Mouse (Mus musculus): ENCODE measurements around the gene 1700123O20Rik.

1700123O20Rik gene

DNA sequence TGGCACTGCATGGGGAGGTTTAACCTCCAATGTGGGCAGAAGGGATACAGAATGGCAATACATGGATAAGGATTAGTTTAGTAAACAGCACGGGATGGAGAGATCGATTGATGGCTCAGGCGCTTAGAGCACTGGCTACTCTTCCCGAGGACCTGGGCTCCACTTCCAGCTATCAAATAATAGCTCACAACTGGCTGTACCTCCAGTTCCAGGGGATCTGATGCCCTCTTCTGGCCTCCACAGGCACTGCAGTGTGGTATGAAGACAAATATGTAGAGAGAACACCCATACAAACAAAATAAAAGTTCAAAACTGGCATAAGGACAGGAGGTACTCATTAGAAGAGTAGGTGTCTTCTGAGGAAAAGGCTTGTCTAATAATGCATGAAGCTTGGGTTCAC lies 16.6 kb upstream of the 1700123O20Rik start:
- in situ Hi-C loops (cut with MboI; ENCODE audit: unreplicated experiment in 2 of 2) = no loop called here

DNA sequence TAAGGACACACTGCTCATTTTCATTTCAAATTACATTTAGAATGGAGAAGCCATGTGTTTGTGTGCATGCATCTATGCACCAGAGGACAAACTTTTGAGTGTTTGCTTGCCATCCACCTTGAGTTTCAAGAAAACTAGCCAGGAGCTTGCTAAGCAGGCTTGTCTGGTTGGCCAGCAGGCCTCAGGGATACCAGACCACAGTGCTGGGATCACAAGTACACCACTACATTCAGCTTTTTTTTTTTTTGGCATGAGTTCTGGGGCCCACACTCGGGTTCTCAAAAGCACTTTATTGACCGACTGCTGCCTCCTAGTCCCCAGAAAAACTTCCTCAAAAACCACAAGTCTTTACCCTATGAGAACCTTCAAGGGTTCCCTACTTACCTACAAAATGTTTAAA lies 11.7 kb upstream of the 1700123O20Rik start:
- in situ Hi-C loops (cut with MboI; ENCODE audit: unreplicated experiment in 2 of 2) = no loop called here

DNA sequence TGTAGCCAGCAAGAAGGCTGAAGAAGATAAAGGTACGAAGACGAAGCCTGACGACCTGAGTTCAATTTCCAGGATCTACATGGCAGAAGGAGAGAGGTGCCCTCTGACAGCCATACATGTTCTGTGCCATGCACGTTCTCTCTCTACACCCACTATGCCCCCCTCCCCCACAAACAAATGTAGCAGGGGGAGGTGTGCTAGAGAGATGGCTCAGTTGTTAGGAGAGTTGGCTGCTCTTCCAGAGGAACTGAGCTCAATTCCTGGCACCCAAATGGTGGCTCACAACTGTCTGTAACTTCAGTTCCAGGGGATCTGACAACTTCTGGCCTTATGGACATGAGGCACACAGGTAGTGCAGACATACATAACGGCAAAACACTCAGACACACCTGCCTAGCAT lies 9.7 kb upstream of the 1700123O20Rik start:
- in situ Hi-C loops (cut with MboI; ENCODE audit: unreplicated experiment in 2 of 2) = no loop called here

DNA sequence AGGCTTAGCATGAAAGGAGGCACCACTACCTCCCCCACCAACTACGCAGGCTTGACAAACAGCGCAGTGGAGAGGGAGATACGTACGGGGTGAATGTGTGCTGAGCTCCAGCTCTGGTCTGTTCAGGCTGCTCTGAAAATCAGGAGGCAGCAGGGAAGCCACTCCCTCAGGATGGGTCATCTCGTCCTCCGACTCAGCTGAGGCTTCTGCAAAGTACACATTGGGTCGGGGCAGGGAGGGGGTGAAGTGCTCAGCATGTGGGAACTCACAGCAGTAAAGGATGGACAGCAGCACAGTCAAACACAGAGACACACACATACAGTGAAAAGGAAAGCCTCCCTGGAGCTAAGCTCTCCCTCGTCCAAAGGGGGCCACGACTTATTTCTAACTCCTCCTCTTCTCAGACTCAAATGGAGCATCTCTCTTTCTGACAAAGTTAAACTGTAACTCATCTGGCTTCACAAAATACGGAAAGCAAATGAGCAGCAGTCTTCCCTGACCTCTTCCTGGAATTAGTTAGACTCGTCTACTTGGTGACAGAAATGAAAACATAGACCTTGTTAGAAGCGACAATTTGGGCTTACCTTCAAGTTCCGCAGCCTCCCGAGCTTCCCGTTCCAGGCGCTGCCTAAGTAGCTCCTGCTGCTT lies 7.2 kb upstream of the 1700123O20Rik start:
- in situ Hi-C loops (cut with MboI; ENCODE audit: unreplicated experiment in 2 of 2) = no loop called here

DNA sequence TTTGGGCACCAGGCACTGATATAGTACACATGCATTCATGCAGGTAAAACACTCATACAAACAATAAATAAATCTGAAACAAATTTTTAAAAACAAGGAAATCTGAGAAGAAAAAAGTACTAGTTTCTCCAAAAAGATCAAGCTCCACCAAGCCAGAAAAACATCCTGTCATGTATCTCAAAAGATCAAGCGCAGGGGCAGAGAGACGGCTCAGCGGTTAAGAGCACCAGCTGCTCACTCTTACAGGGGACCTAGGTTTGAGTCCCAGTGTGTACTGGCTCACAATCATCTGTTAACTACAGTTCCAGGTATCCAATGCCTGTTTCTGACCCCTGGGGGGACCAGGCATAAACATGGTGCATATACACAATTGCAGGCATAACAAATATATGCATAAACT lies 3.6 kb upstream of the 1700123O20Rik start:
- in situ Hi-C loops (cut with MboI; ENCODE audit: unreplicated experiment in 2 of 2) = no loop called here

DNA sequence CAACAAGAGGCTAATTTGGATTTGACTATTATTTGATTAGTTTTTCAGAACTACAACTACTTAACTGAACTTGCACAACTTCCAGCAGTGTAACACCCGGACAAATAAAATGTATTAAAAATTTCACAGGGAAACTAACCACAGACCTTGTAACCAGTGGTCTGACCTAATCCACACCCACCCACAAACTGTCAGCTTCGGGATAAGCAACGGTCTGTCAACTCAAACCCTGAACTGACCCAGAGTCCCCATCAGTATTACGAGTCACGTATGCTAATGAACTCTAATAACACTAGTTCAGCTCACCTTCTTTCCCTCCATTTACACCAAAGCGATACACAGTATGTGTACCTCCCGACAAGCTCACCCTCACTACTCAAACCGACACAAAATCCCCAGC lies 545 bp upstream of the 1700123O20Rik start:
- in situ Hi-C loops (cut with MboI; ENCODE audit: unreplicated experiment in 2 of 2) = no loop called here

DNA sequence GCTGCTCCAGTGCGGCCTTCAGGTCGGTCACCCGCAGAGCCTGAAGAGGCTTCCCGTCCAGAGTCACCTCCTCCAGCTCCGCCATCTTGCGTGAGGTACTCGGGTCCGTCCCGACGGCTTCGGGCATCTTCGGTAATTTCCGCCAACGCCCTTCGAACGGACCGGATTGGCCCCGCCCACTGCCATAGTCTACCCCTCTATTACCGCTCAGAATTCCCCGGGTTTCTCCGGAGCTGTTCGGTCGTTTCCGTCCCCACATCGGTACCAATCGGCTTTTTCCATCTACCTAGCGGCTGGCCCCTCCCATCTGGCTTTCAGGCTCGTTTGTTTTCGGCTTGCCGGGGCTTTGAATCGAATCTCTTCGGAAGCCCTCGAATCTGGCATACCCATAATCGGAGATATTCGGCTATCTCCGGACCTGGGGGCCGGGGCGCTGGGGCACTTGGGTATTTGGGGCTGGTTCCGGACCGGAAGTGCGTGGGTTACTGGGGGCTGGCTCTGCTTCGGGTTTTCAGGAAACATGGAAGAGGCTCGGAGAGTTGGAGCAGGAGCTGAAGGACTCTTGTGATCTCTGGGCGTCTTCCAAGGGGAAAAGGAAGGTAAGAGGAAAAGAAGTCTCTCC lies 617 bp downstream of the 1700123O20Rik start, which contains the start of gene Acin1:
Acin1 (minus strand) TSS at position 410 of the 622 bp plus-strand sequence.
- in situ Hi-C loops (cut with MboI; ENCODE audit: unreplicated experiment in 2 of 2) = no loop called here

DNA sequence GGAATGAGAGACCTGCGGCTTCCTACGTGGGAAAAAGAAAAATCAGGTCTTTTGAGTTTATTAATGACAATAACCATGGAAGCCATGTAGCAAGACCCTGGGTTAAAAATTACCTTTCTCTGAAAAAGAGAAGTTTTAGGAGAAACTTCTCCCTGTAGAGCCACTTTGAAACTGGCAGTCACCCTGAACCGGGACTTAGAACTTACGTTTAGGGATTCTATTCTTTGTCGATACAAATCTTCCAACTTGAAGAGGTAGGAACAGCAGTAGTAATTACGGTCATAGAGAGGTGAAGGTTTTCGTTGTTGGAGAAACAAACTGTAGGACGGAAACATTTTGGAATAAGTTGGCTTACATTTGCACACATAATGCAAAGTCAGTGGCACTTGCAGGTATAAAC lies 1.2 kb downstream of the 1700123O20Rik start:
- in situ Hi-C loops (cut with MboI; ENCODE audit: unreplicated experiment in 2 of 2) = no loop called here

DNA sequence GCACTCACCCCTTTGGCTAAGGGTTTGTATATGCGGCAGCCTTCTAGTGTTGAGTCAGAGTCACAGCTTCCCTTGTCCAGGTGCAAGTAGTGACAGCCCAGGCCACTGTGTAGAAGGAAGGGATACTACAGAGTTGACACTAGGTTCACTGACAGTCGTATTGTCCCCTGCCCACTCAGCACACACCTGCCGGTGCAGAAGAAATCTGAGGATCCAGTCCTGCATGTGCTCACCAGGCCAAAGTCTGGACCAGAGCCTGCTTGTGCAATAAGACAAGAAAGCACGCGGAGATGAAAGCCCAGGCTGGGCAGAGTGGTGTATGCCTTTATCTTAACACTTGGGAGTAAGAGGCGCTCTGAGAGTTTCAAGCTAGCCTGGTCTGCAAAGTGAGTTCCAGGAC lies 9.0 kb downstream of the 1700123O20Rik start:
- in situ Hi-C loops (cut with MboI; ENCODE audit: unreplicated experiment in 2 of 2) = no loop called here

DNA sequence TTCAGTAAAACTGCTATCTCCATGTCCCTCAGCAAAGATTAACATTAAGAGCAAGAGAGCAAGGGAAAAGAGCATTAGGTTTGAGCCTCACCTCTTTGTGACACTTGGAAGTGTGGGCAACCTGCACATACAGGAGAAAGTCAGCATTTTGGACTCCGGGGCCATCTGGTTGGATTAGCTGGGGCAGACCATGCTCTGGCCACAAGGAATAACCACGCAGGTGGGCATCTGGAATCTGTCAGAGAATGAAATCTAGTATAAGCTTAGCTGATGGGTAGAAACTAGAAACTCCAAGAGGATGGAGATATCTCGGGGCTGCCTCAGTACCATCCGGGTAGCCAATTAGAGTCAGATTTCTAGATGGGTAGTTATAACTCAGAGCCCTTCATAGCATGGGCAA lies 10.7 kb downstream of the 1700123O20Rik start:
- in situ Hi-C loops (cut with MboI; ENCODE audit: unreplicated experiment in 2 of 2) = no loop called here

DNA sequence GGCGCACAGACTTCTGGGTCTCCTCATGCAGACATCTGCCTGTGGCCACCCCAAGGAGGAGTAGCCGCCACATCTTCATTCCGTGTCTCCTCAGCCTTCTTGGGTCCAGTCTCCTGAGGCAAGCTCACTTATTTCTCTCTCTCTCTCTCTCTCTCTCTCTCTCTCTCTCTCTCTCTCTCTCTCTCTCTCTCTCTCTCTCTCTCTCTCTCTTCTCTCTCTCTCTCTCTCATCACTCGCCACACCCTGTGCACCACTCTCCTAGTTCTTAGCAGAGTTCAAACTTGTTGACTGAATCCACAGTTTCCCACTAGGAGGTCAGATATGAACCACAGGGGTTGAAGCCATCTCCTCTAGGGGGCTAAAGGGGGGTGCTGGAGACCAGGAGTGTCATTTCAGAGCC lies 12.7 kb downstream of the 1700123O20Rik start, which contains the start of gene Gm29776:
Gm29776 (minus strand) TSS at position 101 of the 400 bp plus-strand sequence.
- in situ Hi-C loops (cut with MboI; ENCODE audit: unreplicated experiment in 2 of 2) = no loop called here

DNA sequence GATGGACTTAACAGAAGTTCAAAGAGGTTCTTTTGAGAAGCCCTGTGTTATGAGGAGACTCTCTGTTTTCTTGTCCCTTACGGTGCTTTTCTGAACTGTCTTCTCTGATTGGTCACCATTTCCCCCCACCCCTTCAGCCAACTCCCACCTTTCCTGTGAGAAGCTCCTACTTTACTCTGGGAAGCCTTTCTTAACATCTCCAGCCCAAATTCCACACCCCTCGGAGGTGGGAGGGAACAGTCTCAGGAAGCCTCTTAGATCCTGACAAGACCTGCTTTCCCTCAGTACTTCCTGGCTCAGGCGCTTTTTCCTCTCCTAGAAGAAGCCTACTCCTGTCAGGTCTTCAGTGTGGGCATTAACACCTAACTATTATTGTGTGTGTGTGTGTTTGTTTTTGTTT lies 13.6 kb downstream of the 1700123O20Rik start:
- in situ Hi-C loops (cut with MboI; ENCODE audit: unreplicated experiment in 2 of 2) = no loop called here

DNA sequence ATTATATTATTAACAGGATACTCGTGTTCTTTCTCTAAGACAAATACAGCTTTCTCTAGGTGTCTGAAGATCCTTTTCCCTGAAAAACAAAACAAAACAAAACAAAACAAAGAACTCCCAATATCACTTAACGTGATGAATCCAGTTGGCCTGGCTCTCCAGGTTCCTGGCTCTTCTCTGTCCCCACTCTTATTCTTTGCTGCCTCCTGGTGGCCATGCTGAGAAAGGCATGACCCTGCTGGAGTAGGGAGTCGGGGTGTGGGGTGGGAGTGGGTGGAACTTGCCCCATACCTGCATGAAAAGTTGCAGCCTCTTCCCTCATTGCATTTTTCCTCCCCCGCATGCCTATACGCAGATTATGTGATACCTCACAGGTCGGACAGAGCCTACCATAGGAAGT lies 15.3 kb downstream of the 1700123O20Rik start:
- in situ Hi-C loops (cut with MboI; ENCODE audit: unreplicated experiment in 2 of 2) = loop anchor here (5.0 to 25.0 kb wide), 5 partner anchors 49 to 639 kb away; partner anchors contain the start of gene Ajuba (in 1 of the 2)

DNA sequence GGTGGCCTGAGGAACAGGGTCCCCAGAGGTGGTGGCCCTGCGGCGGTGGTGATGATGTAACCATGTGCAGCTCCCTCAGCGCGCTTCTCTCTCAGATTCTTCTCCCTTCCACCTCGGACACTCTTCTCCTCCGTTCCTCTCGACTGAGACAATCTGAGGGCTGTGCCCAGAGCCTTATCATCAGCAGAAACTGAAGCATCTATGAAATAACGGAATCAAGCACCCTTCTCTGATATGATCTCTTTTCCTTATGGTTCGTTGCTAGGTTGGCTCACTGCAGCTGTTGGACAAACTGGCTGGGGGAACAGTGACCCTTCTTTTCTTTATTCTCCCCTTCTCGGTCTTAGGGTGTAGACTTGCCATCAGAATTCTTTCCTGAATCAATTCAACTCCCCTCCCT lies 17.2 kb downstream of the 1700123O20Rik start:
- in situ Hi-C loops (cut with MboI; ENCODE audit: unreplicated experiment in 2 of 2) = loop anchor here (5.0 to 25.0 kb wide), 5 partner anchors 51 to 641 kb away; partner anchors contain the start of gene Ajuba (in 1 of the 2)

DNA sequence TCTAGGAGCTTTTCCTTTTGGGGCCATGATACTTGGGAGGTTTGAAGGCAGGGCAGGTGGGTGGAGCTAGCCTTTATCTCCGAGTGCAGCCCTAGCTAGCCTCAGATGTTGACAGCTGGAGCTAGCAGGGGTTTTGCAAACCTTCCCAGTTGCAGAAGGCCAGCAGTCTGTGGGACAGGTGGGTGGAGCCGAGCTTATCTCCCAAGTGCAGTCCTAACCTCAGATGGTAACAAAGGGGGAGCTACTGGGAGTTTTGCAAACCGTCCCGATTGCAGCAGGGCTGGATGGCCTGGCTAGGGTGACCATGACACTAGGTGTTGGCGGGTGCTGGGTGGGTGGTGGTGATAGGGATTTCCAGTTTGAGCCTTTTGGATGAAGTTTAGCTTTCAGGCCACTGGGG lies 19.8 kb downstream of the 1700123O20Rik start:
- in situ Hi-C loops (cut with MboI; ENCODE audit: unreplicated experiment in 2 of 2) = loop anchor here (10.0 to 25.0 kb wide), 3 partner anchors 131 to 644 kb away; partner anchors contain the start of gene Ajuba (in 1 of the 2)

DNA sequence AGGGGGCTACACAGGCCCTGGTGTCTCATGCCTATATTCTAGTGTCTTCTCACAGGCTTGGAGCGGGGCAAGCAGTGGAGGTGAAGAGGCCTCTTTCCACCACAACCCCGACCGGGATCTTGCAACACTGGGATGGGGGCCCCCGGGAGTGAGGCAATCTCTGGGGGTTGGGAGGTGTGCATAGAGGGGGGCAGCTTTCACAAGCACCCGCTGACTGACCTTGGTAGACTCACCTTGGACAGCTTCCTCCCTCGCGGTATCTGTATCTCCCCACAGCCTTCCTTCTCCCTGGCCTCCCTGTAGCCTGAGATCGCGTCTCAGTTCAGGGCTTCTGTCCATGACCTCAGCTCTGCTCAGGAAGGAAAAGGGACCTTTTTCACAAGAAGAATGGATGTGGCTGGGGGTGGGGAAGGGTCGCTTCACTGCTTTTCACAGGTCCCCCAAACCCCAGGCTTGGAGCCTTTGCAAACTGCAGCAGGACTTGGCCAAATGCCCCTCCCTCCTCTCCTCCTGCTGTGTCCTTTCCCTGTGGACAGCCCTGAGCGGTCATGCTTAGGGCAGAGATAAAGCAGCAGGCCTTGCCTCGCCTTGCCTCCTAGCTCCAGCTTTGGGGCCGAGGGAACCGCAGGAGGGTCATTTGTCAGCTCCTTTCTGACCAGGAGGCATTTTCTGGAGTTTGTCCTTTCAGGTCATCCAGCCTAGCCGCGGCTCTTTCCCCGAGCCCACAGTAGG lies 20.7 kb downstream of the 1700123O20Rik start:
- in situ Hi-C loops (cut with MboI; ENCODE audit: unreplicated experiment in 2 of 2) = loop anchor here (10.0 to 25.0 kb wide), 3 partner anchors 132 to 644 kb away; partner anchors contain the start of gene Ajuba (in 1 of the 2)

DNA sequence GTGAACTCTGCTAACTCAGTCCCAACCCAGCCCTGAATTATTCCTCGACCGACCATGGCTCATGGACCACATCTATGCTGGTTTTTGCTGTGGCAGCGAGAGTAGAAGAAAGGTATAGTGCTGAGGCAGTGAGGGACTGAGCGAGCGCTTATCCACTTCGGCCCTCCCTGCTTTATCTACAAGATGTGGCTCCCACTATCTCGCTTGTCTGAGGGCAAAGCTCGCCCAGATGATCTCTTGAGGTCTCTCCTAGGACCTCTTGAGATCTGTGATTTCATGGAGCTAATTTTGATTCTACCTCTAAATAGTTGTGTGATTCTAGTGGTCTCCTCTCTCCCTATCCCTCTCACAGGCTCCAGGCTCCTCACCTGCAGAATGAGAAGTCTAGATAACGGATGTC lies 23.0 kb downstream of the 1700123O20Rik start:
- in situ Hi-C loops (cut with MboI; ENCODE audit: unreplicated experiment in 2 of 2) = loop anchor here (10.0 to 25.0 kb wide), 3 partner anchors 134 to 647 kb away; partner anchors contain the start of gene Ajuba (in 1 of the 2)

DNA sequence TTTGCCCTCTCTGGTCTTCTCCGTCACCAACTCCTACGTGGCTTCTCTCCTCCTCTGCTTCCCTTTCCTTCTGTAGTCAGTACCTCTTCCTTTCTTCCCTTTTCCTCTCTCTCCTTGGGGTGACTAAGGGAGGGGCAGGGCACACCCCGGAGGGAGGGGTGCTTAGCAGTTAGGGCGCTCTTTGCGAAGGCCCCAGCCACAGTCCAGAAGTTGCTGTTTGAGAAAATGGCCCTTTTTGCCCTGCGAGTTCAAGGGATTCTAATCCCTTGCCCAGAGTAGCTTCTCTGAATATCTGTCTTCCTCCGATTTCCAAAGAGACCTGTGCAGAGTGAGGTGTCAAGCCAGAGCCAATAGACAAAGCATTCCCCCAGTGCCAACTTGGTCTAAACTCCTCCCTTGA lies 26.1 kb downstream of the 1700123O20Rik start, which contains the start of gene Cebpe:
Cebpe (minus strand) TSS at position 101 of the 400 bp plus-strand sequence.
- in situ Hi-C loops (cut with MboI; ENCODE audit: unreplicated experiment in 2 of 2) = loop anchor here (10.0 to 25.0 kb wide), 4 partner anchors 143 to 650 kb away; partner anchors contain the start of genes Ngdn (in 1 of the 2), Thtpa (in 1 of the 2) and Zfhx2 (in 1 of the 2)

DNA sequence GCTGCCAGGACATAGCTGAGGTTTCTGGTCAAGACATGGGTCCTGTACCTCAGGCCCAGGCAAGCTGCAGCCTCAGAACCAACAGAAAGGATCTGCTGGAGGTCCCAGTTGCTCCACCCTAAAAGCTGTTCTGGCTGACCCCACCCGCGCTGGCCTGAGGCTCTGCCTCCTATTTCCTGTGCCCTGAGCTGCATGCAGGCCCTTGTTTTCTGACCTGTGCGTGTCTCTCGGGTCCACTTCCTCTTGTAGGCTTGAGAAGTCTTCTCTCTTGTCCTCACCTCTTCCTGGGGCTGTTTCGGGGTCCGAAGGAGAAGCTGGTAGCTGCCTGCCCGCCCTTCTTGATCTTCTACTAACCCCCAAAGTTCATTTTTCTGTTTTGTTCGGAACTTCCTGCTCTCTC lies 26.8 kb downstream of the 1700123O20Rik start:
- in situ Hi-C loops (cut with MboI; ENCODE audit: unreplicated experiment in 2 of 2) = loop anchor here (10.0 to 25.0 kb wide), 4 partner anchors 142 to 651 kb away; partner anchors contain the start of genes Ngdn (in 1 of the 2), Thtpa (in 1 of the 2) and Zfhx2 (in 1 of the 2)

DNA sequence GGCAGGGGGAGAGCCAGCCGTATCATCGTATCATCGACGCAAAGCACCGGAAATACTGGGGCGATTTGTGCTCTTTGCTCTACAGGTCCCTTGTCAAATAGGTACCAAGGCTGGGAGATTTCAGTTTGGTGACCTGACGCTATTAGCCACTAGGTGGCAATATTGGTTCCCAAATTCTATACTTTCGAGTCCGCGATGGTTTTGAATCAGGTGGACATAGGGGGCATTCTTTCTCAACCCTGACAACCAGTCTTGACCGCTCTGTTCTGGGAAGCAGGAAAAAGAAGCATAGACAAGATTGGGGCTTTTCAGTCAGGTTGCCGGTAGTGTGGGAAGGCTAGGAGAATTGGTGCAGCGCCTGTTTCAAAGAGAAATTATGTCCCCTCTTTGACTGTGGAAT lies 28.1 kb downstream of the 1700123O20Rik start:
- in situ Hi-C loops (cut with MboI; ENCODE audit: unreplicated experiment in 2 of 2) = loop anchor here (10.0 to 25.0 kb wide), 4 partner anchors 141 to 652 kb away; partner anchors contain the start of genes Ngdn (in 1 of the 2), Thtpa (in 1 of the 2) and Zfhx2 (in 1 of the 2)
